ENCODE assay signal across 17 mouse cellular contexts in genomic region chr3:135637592-135637991, GRCm38 (mm10). TPM values are rescaled to one million over a fixed set of nuclear protein-coding genes. Genes with fewer than 3 reads are reported as not detected.
DNase-seq lines count a peak whose midpoint lies in the region; ATAC-seq and TF ChIP-seq lines count a peak whose summit lies in the region.
"Had no signal": no experiment of that assay in that cellular context is flagged by ENCODE, and none has a peak within 500 bp of the region (broad histone marks: within the 10 kb centered on the region; RNA-seq: fewer than 3 reads in every experiment).

No protein-coding gene starts in this region.

- ATAC-seq in heart, embryonic 15.5 days (replicated peaks; ENCODE audit: insufficient number of reproducible peaks, insufficient read depth, low FRiP score, low read depth) = no peak
- ATAC-seq in liver, embryonic 13.5 days (ENCODE audit: low read depth) = peak; percentile 45; the same call in 1 of the 2 replicates
- ATAC-seq in forebrain, embryonic 13.5 days = no peak
- ATAC-seq: forebrain, embryonic 14.5 days; inflammation-experienced regulatory T-cells, adult 6 months had no signal

- intact Hi-C loops in heart, postnatal 36 days (cut with DNase I) = no loop called here

- no peaks in the 10 kb centered on the region for H3K27me3 ChIP-seq in heart, embryonic 15.5 days
- H3K27me3 ChIP-seq in spleen, adult 2 months (ENCODE audit: control insufficient read depth, insufficient read depth, low read length) = no peaks in the 10 kb centered on the region
- no peaks in the 10 kb centered on the region for H3K27me3 ChIP-seq in liver, embryonic 13.5 days
- H3K27me3 ChIP-seq in forebrain, embryonic 13.5 days = no peaks in the 10 kb centered on the region
- H3K27me3 ChIP-seq: limb, embryonic 12.5 days; neural tube, embryonic 12.5 days had no signal

- no peak for DNase-seq in heart, postnatal 36 days
- DNase-seq in spleen, adult 2 months (ENCODE audit: low read depth in 1 of 2, low spot score in 2 of 2) = no peak
- DNase-seq in spleen, postnatal 4 days (ENCODE audit: low spot score in 2 of 2) = no peak
- no peak for DNase-seq in liver, embryonic 13.5 days
- DNase-seq in urinary bladder, postnatal 14 days (ENCODE audit: low spot score) = no peak
- DNase-seq: cerebellum, postnatal 25 days; kidney, adult 8-10 months; kidney, postnatal 36 days; layer of hippocampus, adult 9-11 months; lung, adult 18-20 months; spleen, adult 18-20 months had no signal

- no peak overlapping the region for H3K4me2 ChIP-seq in heart, embryonic 15.5 days
- no peak overlapping the region for H3K4me2 ChIP-seq in liver, embryonic 13.5 days
- no peak overlapping the region for H3K4me2 ChIP-seq in forebrain, embryonic 13.5 days
- H3K4me2 ChIP-seq: limb, embryonic 12.5 days; neural tube, embryonic 12.5 days had no signal

- H3K9me3 ChIP-seq in heart, embryonic 15.5 days (replicated peaks) = no peaks in the 10 kb centered on the region
- H3K9me3 ChIP-seq in liver, embryonic 13.5 days (replicated peaks) = no peaks in the 10 kb centered on the region
- H3K9me3 ChIP-seq in forebrain, embryonic 13.5 days (replicated peaks) = no peaks in the 10 kb centered on the region
- H3K9me3 ChIP-seq: limb, embryonic 12.5 days; neural tube, embryonic 12.5 days had no signal

- H3K9ac ChIP-seq in heart, embryonic 15.5 days = no peak overlapping the region
- H3K9ac ChIP-seq in liver, embryonic 13.5 days = no peak overlapping the region
- H3K9ac ChIP-seq in forebrain, embryonic 13.5 days = no peak overlapping the region
- H3K9ac ChIP-seq: limb, embryonic 12.5 days; neural tube, embryonic 12.5 days had no signal

- peaks cover 41% of the 10 kb centered on the region for H3K4me1 ChIP-seq in heart, embryonic 15.5 days (replicated peaks)
- no peaks in the 10 kb centered on the region; the same call in 1 of the 2 replicates for H3K4me1 ChIP-seq in spleen, adult 2 months (ENCODE audit: control insufficient read depth, insufficient read depth, insufficient read length)
- peaks cover 56% of the 10 kb centered on the region for H3K4me1 ChIP-seq in liver, embryonic 13.5 days (replicated peaks)
- H3K4me1 ChIP-seq in forebrain, embryonic 13.5 days = no peaks in the 10 kb centered on the region
- H3K4me1 ChIP-seq: limb, embryonic 12.5 days had no signal

- H3K4me3 ChIP-seq in heart, embryonic 15.5 days = no peak overlapping the region
- H3K4me3 ChIP-seq in spleen, adult 2 months (ENCODE audit: extremely low read depth, insufficient read depth, insufficient read length) = no peak overlapping the region
- H3K4me3 ChIP-seq in liver, embryonic 13.5 days (replicated peaks) = no peak overlapping the region
- H3K4me3 ChIP-seq in forebrain, embryonic 13.5 days = no peak overlapping the region
- H3K4me3 ChIP-seq: limb, embryonic 12.5 days; neural tube, embryonic 12.5 days had no signal

- no peaks in the 10 kb centered on the region; the same call in 1 of the 2 replicates for H3K36me3 ChIP-seq in heart, embryonic 15.5 days
- peaks cover 7% of the 10 kb centered on the region; the same call in 1 of the 2 replicates for H3K36me3 ChIP-seq in spleen, adult 2 months (ENCODE audit: control insufficient read depth, insufficient read depth, low read length)
- H3K36me3 ChIP-seq in liver, embryonic 13.5 days = no peaks in the 10 kb centered on the region; the same call in 1 of the 2 replicates
- peaks cover 3% of the 10 kb centered on the region; the same call in 1 of the 2 replicates for H3K36me3 ChIP-seq in forebrain, embryonic 13.5 days (ENCODE audit: poor library complexity, severe bottlenecking)

- H3K27ac ChIP-seq in heart, embryonic 15.5 days = 0 out of 2 replicates have a peak overlapping the region, but pooled peaks have one; percentile 21
- 0 out of 2 replicates have a peak overlapping the region, but pooled peaks have one; percentile 37 for H3K27ac ChIP-seq in spleen, adult 2 months (ENCODE audit: insufficient read depth, low read length)
- H3K27ac ChIP-seq in liver, embryonic 13.5 days = peak overlapping the region; percentile 27; the same call in 1 of the 2 replicates
- H3K27ac ChIP-seq in forebrain, embryonic 13.5 days = no peak overlapping the region
- H3K27ac ChIP-seq: limb, embryonic 12.5 days; neural tube, embryonic 12.5 days had no signal

- 54% methylated on average over 5 of the region's 5 CpGs for WGBS in heart, embryonic 15.5 days
- WGBS in spleen, adult 2 months = 50% methylated on average over 5 of the region's 5 CpGs
- WGBS in liver, embryonic 13.5 days (ENCODE audit: insufficient replicate concordance) = 38% methylated on average over 5 of the region's 5 CpGs
- WGBS in forebrain, embryonic 13.5 days = 87% methylated on average over 5 of the region's 5 CpGs

- no peak for TF ChIP-seq POLR2A in spleen, adult 2 months (IDR thresholded peaks at IDR 0.05; ENCODE audit: low read depth, low read length)

- no peak for TF ChIP-seq CTCF in spleen, adult 2 months (IDR thresholded peaks at IDR 0.05; ENCODE audit: extremely low read depth, insufficient read depth, insufficient read length, insufficient replicate concordance)

RNA-seq across cellular contexts. Expression of gene Nfkb1, which starts 53.8 kb away (rescaled TPM):
- 17.1 and 28.4 TPM in 2 replicates for polyA plus RNA-seq in heart, embryonic 15.5 days (2015; fragmentation: Nextera tagmentation; extraction: Ambion mirVana)
- total RNA-seq in heart, postnatal 36 days (2021) = 10 to 100 TPM; 36.9 to 37.9 TPM
- 188 and 220 TPM in 2 replicates for polyA plus RNA-seq in spleen, adult 2 months (2012; rRNA removed)
- 13.9 and 14.1 TPM in 2 replicates for polyA plus RNA-seq in liver, embryonic 13.5 days (2015; fragmentation: Nextera tagmentation; extraction: Ambion mirVana)
- 8.0 and 8.3 TPM in 2 replicates for polyA plus RNA-seq in forebrain, embryonic 13.5 days (2015; fragmentation: Nextera tagmentation; extraction: Ambion mirVana)
